Comparison of ENCODE assay signal across 8 mouse cellular contexts in genomic region chr4:135872015-135872414, GRCm38 (mm10). TPM values are rescaled to one million over a fixed set of nuclear protein-coding genes. Genes with fewer than 3 reads are reported as not detected.
DNase-seq lines count a peak whose midpoint lies in the region; ATAC-seq and TF ChIP-seq lines count a peak whose summit lies in the region.

No protein-coding gene starts in this region.

- no peak for TF ChIP-seq RAD21 in CH12.LX (IDR thresholded peaks at IDR 0.05; ENCODE audit: low read depth, low read length)

- in situ Hi-C loops in CH12.LX (cut with MboI; ENCODE audit: low pct_ligation_motif_present, low pct_unique_long_range_greater_than_20kb, low sequenced_read_pairs) = no loop called here

- peak overlapping the region; percentile 100; the same call in 1 of the 2 replicates for H3K27ac ChIP-seq in heart, adult 2 months
- H3K27ac ChIP-seq in CH12.LX (ENCODE audit: insufficient read depth, low read depth) = peak overlapping the region; percentile 31
- H3K27ac ChIP-seq in forebrain, postnatal 0 days (ENCODE audit: low read depth, low read length) = no peak overlapping the region
- peak overlapping the region; percentile 5; the same call in 1 of the 2 replicates for H3K27ac ChIP-seq in liver, postnatal 0 days (ENCODE audit: low read depth)

- no peak overlapping the region for H3K9ac ChIP-seq in heart, adult 2 months (ENCODE audit: low read depth, low read length)
- H3K9ac ChIP-seq in CH12.LX (ENCODE audit: insufficient read depth, low read depth) = peak overlapping the region; percentile 79; the same call in 1 of the 2 replicates
- no peak overlapping the region; the same call in 1 of the 2 replicates for H3K9ac ChIP-seq in forebrain, postnatal 0 days
- peak overlapping the region; percentile 90 for H3K9ac ChIP-seq in liver, postnatal 0 days (replicated peaks)

- 10% methylated on average over 3 of the region's 3 CpGs for WGBS in heart, adult 2 months
- 37% methylated on average over 3 of the region's 3 CpGs for WGBS in forebrain, postnatal 0 days
- WGBS in liver, postnatal 0 days (ENCODE audit: insufficient replicate concordance) = 37% methylated on average over 3 of the region's 3 CpGs

- H3K36me3 ChIP-seq in heart, adult 2 months (ENCODE audit: control insufficient read depth, insufficient read depth, low read length) = peaks cover 48% of the 10 kb centered on the region
- peaks cover 10 to 25% of the 10 kb centered on the region in 2 experiments for H3K36me3 ChIP-seq in CH12.LX (replicated peaks in 1 of 2; ENCODE audit: control insufficient read depth in 1 of 2, insufficient read depth in 1 of 2, low read length in 1 of 2)
- peaks cover 7% of the 10 kb centered on the region for H3K36me3 ChIP-seq in forebrain, postnatal 0 days (ENCODE audit: insufficient read depth)
- peaks cover 35% of the 10 kb centered on the region for H3K36me3 ChIP-seq in liver, postnatal 0 days (replicated peaks; ENCODE audit: insufficient read depth, low read length)

- DNase-seq in heart, adult 2 months = no peak
- no peak for DNase-seq in heart, postnatal 36 days
- no peak for DNase-seq in CH12.LX (ENCODE audit: extremely low read depth)
- no peak for DNase-seq in forebrain, postnatal 0 days
- DNase-seq in liver, postnatal 0 days = peak; percentile 10
- no peak for DNase-seq in ovary, adult 18-20 months (ENCODE audit: low spot score)
- DNase-seq in kidney, adult 11 months = no peak
- DNase-seq in left cerebral cortex, postnatal 14 days (ENCODE audit: low spot score in 2 of 2) = no peak

- no peak for TF ChIP-seq POLR2A in heart, adult 2 months (IDR thresholded peaks at IDR 0.05; ENCODE audit: insufficient read depth, low read depth, low read length)
- no peak for TF ChIP-seq POLR2A in CH12.LX (IDR thresholded peaks at IDR 0.05; ENCODE audit: low read depth, low read length)

- TF ChIP-seq EP300 in heart, adult 2 months (IDR thresholded peaks at IDR 0.05; ENCODE audit: insufficient read depth, low read depth, low read length) = no peak
- TF ChIP-seq EP300 in CH12.LX (IDR thresholded peaks at IDR 0.05; ENCODE audit: low read length) = no peak
- no peak for TF ChIP-seq EP300 in liver, postnatal 0 days (IDR thresholded peaks at IDR 0.05; ENCODE audit: low read depth)

- no peak for ATAC-seq in forebrain, postnatal 0 days
- no peak for ATAC-seq in liver, postnatal 0 days

- intact Hi-C loops in heart, adult 2 months (cut with DNase I) = loop anchor here (5.0 kb wide), 1 partner anchor 35 kb away; no protein-coding TSS in a partner anchor
- intact Hi-C loops in heart, postnatal 36 days (cut with DNase I) = loop anchor here (10.0 kb wide), 1 partner anchor 273 kb away; the partner anchor contains the start of gene Id3
- intact Hi-C loops in left cerebral cortex, postnatal 14 days (cut with DNase I) = loop anchor here (10.0 kb wide), 1 partner anchor 947 kb away; the partner anchor contains the start of gene Rsrp1

- no peaks in the 10 kb centered on the region for H3K79me2 ChIP-seq in heart, adult 2 months (replicated peaks; ENCODE audit: control insufficient read depth, insufficient read depth, low read length)
- peaks cover 30% of the 10 kb centered on the region for H3K79me2 ChIP-seq in CH12.LX (replicated peaks; ENCODE audit: control insufficient read depth, extremely low read depth, insufficient read depth, poor library complexity, severe bottlenecking)

- peak overlapping the region; percentile 81 for H3K4me2 ChIP-seq in CH12.LX (ENCODE audit: insufficient read depth, low read depth, poor library complexity, severe bottlenecking)
- peak overlapping the region; percentile 87 for H3K4me2 ChIP-seq in forebrain, postnatal 0 days (ENCODE audit: low read depth)
- H3K4me2 ChIP-seq in liver, postnatal 0 days (ENCODE audit: low read depth, low read length) = peak overlapping the region; percentile 88

- H3K9me3 ChIP-seq in CH12.LX (replicated peaks; ENCODE audit: low read length) = no peaks in the 10 kb centered on the region
- H3K9me3 ChIP-seq in forebrain, postnatal 0 days (ENCODE audit: low read length) = no peaks in the 10 kb centered on the region
- H3K9me3 ChIP-seq in liver, postnatal 0 days (ENCODE audit: low read length) = no peaks in the 10 kb centered on the region

- dilution Hi-C loops in CH12.LX (cut with MboI; ENCODE audit: extremely low pct_ligation_motif_present, extremely low pct_unique_long_range_greater_than_20kb, low sequenced_read_pairs) = no loop called here

- no peaks in the 10 kb centered on the region for H3K27me3 ChIP-seq in heart, adult 2 months (ENCODE audit: control insufficient read depth, insufficient read depth, low read length)
- no peaks in the 10 kb centered on the region for H3K27me3 ChIP-seq in CH12.LX (replicated peaks)
- no peaks in the 10 kb centered on the region for H3K27me3 ChIP-seq in forebrain, postnatal 0 days (ENCODE audit: insufficient read depth, low read length)
- no peaks in the 10 kb centered on the region for H3K27me3 ChIP-seq in liver, postnatal 0 days (ENCODE audit: insufficient read depth, low read length)

- H3K4me1 ChIP-seq in heart, adult 2 months (ENCODE audit: control insufficient read depth, insufficient read depth, low read length) = peaks cover 23% of the 10 kb centered on the region
- peaks cover 11 to 56% of the 10 kb centered on the region in 2 experiments for H3K4me1 ChIP-seq in CH12.LX (ENCODE audit: control insufficient read depth in 1 of 2, insufficient read depth in 2 of 2)
- peaks cover 23% of the 10 kb centered on the region for H3K4me1 ChIP-seq in forebrain, postnatal 0 days (ENCODE audit: insufficient read depth)
- H3K4me1 ChIP-seq in liver, postnatal 0 days (ENCODE audit: insufficient read depth) = peaks cover 41% of the 10 kb centered on the region

- peak overlapping the region; percentile 85 for H3K4me3 ChIP-seq in heart, adult 2 months
- H3K4me3 ChIP-seq in CH12.LX (replicated peaks in 1 of 3; ENCODE audit: low read depth in 2 of 3, low read length in 2 of 3, poor library complexity in 1 of 3) = peak overlapping the region; percentile 10 to 77 (median 65)
- H3K4me3 ChIP-seq in forebrain, postnatal 0 days (ENCODE audit: low read depth, low read length) = peak overlapping the region; percentile 71
- peak overlapping the region; percentile 74 for H3K4me3 ChIP-seq in liver, postnatal 0 days (ENCODE audit: low read depth, low read length)

- no peak for TF ChIP-seq CTCF in heart, adult 2 months (IDR thresholded peaks at IDR 0.05)
- no peak for TF ChIP-seq CTCF in CH12.LX (conservative IDR thresholded peaks at IDR 0.05 in 1 of 2, IDR thresholded peaks at IDR 0.05 in 1 of 2; ENCODE audit: low read depth in 2 of 2, low read length in 2 of 2)
- TF ChIP-seq CTCF in forebrain, postnatal 0 days (IDR thresholded peaks at IDR 0.05; ENCODE audit: low read depth) = no peak
- TF ChIP-seq CTCF in liver, postnatal 0 days (IDR thresholded peaks at IDR 0.05; ENCODE audit: low read depth) = no peak

TF ChIP-seq in CH12.LX, 34 proteins besides CTCF, POLR2A, EP300 and RAD21 (continues in another document):
- TF ChIP-seq JUND (conservative IDR thresholded peaks at IDR 0.05; ENCODE audit: low read depth, low read length) (no peak), MYC (IDR thresholded peaks at IDR 0.05; ENCODE audit: low read depth, low read length) (0 out of 2 replicates have a peak, but pooled peaks have one; percentile 16), CHD1 (IDR thresholded peaks at IDR 0.05; ENCODE audit: low read depth, low read length) (peak; percentile 74; the same call in 1 of the 2 replicates)

RNA-seq across cellular contexts. Expression of gene Pnrc2, which starts 1.6 kb away (rescaled TPM):
- total RNA-seq in heart, adult 2 months (2021) = 10 to 100 TPM; 58.8 to 81.2 TPM
- polyA plus RNA-seq in heart, adult 2 months (2012; rRNA removed) = 14.9 and 35.4 TPM in 2 replicates
- total RNA-seq in heart, postnatal 36 days (2021) = 10 to 100 TPM; 59.2 to 63.5 TPM
- total RNA-seq in CH12.LX (2012; rRNA removed) (22.2 and 30.5 TPM in 2 replicates), CH12.LX (2014; rRNA removed) (46.9 and 55.0 TPM in 2 replicates)
- 32.8 and 34.4 TPM in 2 replicates for polyA plus RNA-seq in CH12.LX (2012; ENCODE audit: insufficient read length, low read depth)
- total RNA-seq in forebrain, postnatal 0 days (2014; rRNA removed) = 64.4 and 75.0 TPM in 2 replicates
- 60.9 and 73.0 TPM in 2 replicates for polyA plus RNA-seq in forebrain, postnatal 0 days (2015; fragmentation: Nextera tagmentation; extraction: Ambion mirVana)
- 53.2 and 55.2 TPM in 2 replicates for polyA plus RNA-seq in liver, postnatal 0 days (2015; fragmentation: Nextera tagmentation; extraction: Ambion mirVana)
- 10 to 100 TPM; 48.8 to 49.7 TPM for total RNA-seq in left cerebral cortex, postnatal 14 days (2021)

RNA-seq across cellular contexts. Expression of gene Srsf10, which starts 16.5 kb away (rescaled TPM):
- 10 to 100 TPM; 45.3 to 49.1 TPM for total RNA-seq in heart, adult 2 months (2021)
- polyA plus RNA-seq in heart, adult 2 months (2012; rRNA removed) = 28.8 and 37.7 TPM in 2 replicates
- total RNA-seq in heart, postnatal 36 days (2021) = 10 to 100 TPM; 37.1 to 45.6 TPM
- total RNA-seq in CH12.LX (2012; rRNA removed) = 85.7 and 127 TPM in 2 replicates
- 179 and 197 TPM in 2 replicates for total RNA-seq in CH12.LX (2014; rRNA removed)
- 291 and 341 TPM in 2 replicates for polyA plus RNA-seq in CH12.LX (2012; ENCODE audit: insufficient read length, low read depth)
- total RNA-seq in forebrain, postnatal 0 days (2014; rRNA removed) = 96.4 and 114 TPM in 2 replicates
- polyA plus RNA-seq in forebrain, postnatal 0 days (2015; fragmentation: Nextera tagmentation; extraction: Ambion mirVana) = 131 and 143 TPM in 2 replicates
- polyA plus RNA-seq in liver, postnatal 0 days (2015; fragmentation: Nextera tagmentation; extraction: Ambion mirVana) = 62.1 and 67.6 TPM in 2 replicates
- total RNA-seq in left cerebral cortex, postnatal 14 days (2021) = 10 to 100 TPM; 71.0 to 77.4 TPM

RNA-seq across cellular contexts. Expression of gene Cnr2, which starts 23.2 kb away (rescaled TPM):
- under 1 TPM; 0.23 to 0.59 TPM for total RNA-seq in heart, adult 2 months (2021)
- polyA plus RNA-seq in heart, adult 2 months (2012; rRNA removed) = 0.64 and 0.88 TPM in 2 replicates
- total RNA-seq in heart, postnatal 36 days (2021) = under 1 TPM; 0.49 to 0.50 TPM
- total RNA-seq in CH12.LX (2012; rRNA removed) (5.6 and 6.5 TPM in 2 replicates), CH12.LX (2014; rRNA removed) (13.5 and 13.8 TPM in 2 replicates)
- polyA plus RNA-seq in CH12.LX (2012; ENCODE audit: insufficient read length, low read depth) = 9.4 and 10.6 TPM in 2 replicates
- 0.24 and 0.31 TPM in 2 replicates for total RNA-seq in forebrain, postnatal 0 days (2014; rRNA removed)
- 0.17 TPM in 1 of 2 replicates, not detected in the other for polyA plus RNA-seq in forebrain, postnatal 0 days (2015; fragmentation: Nextera tagmentation; extraction: Ambion mirVana)
- polyA plus RNA-seq in liver, postnatal 0 days (2015; fragmentation: Nextera tagmentation; extraction: Ambion mirVana) = 2.5 and 2.6 TPM in 2 replicates
- under 1 TPM in 1 of 2 experiments, not detected in 1; 0.09 TPM for total RNA-seq in left cerebral cortex, postnatal 14 days (2021)

RNA-seq across cellular contexts. Expression of gene Fuca1, which starts 48.5 kb away (rescaled TPM):
- total RNA-seq in heart, adult 2 months (2021) = 10 to 100 TPM; 30.4 to 34.6 TPM
- polyA plus RNA-seq in heart, adult 2 months (2012; rRNA removed) = 24.0 and 25.3 TPM in 2 replicates
- 10 to 100 TPM; 31.0 to 31.4 TPM for total RNA-seq in heart, postnatal 36 days (2021)
- total RNA-seq in CH12.LX (2012; rRNA removed) (63.2 and 77.6 TPM in 2 replicates), CH12.LX (2014; rRNA removed) (28.6 and 32.6 TPM in 2 replicates)
- polyA plus RNA-seq in CH12.LX (2012; ENCODE audit: insufficient read length, low read depth) = 66.5 and 71.5 TPM in 2 replicates
- total RNA-seq in forebrain, postnatal 0 days (2014; rRNA removed) = 30.9 and 33.2 TPM in 2 replicates
- polyA plus RNA-seq in forebrain, postnatal 0 days (2015; fragmentation: Nextera tagmentation; extraction: Ambion mirVana) = 67.7 and 75.2 TPM in 2 replicates
- 45.2 and 50.7 TPM in 2 replicates for polyA plus RNA-seq in liver, postnatal 0 days (2015; fragmentation: Nextera tagmentation; extraction: Ambion mirVana)
- total RNA-seq in left cerebral cortex, postnatal 14 days (2021) = 10 to 100 TPM; 34.0 to 39.0 TPM

Comparison
In these comparisons a context has a peak if more than half of its experiments do, and no peak if none do; other contexts are left out.
1. H3K9ac ChIP-seq: peak in CH12.LX (single experiment) and liver, postnatal 0 days (single experiment); none in heart, adult 2 months (single experiment) and forebrain, postnatal 0 days (single experiment).
2. Peak in every context shown above with its lines, with median percentiles within 50 percentile points of each other: H3K4me3 ChIP-seq and H3K4me2 ChIP-seq.